Comparison of ENCODE assay signal across 27 mouse cellular contexts in the genomic region with DNA sequence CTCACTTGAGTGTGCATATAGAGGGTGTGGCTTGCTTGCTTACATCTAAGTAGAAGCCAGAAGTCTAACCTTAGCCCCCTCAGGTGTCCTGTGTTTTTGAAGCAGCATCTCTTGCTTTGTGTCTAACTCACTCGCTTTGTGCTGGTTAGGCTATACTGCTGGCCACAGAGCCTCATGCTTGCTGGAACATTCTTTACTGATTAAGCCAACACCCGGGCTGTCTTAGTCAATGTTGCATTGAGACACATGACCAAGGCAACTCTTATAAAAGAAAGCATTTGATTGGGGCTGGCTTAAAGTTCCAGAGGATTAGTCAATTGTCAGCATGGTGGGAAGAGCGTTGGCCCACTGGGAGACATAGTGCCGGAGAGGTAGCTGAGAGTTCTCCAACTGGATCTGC. TPM values are rescaled to one million over a fixed set of nuclear protein-coding genes. Genes with fewer than 3 reads are reported as not detected.
DNase-seq lines count a peak whose midpoint lies in the region; ATAC-seq lines count a peak whose summit lies in the region.
"Had no signal": no experiment of that assay in that cellular context is flagged by ENCODE, and none has a peak within 500 bp of the region (broad histone marks: within the 10 kb centered on the region; RNA-seq: fewer than 3 reads in every experiment).

No protein-coding gene starts in this region.

- 94% methylated on average over 4 of the region's 4 CpGs for WGBS in liver, embryonic 13.5 days (ENCODE audit: insufficient replicate concordance)
- WGBS in liver, embryonic 11.5 days: 90% methylated on average over 4 of the region's 4 CpGs
- WGBS in liver, embryonic 16.5 days (ENCODE audit: insufficient replicate concordance): 93% methylated on average over 4 of the region's 4 CpGs

- H3K9me3 ChIP-seq in erythroblast, embryonic 14.5 days (ENCODE audit: control insufficient read depth, low read length): no peaks in the 10 kb centered on the region
- H3K9me3 ChIP-seq in liver, embryonic 13.5 days (replicated peaks): no peaks in the 10 kb centered on the region
- H3K9me3 ChIP-seq in liver, embryonic 11.5 days (ENCODE audit: control insufficient read depth, low read length): no peaks in the 10 kb centered on the region
- H3K9me3 ChIP-seq in liver, embryonic 16.5 days (replicated peaks; ENCODE audit: control insufficient read depth, low read length): no peaks in the 10 kb centered on the region
- H3K9me3 ChIP-seq: embryonic facial prominence, embryonic 13.5 days; forebrain, embryonic 10.5 days; heart, embryonic 12.5 days; hindbrain, embryonic 10.5 days had no signal

- no peak for DNase-seq in liver, embryonic 13.5 days
- DNase-seq in liver, embryonic 11.5 days (ENCODE audit: low spot score): no peak
- DNase-seq in natural killer cell, adult 2 months (ENCODE audit: low spot score in 2 of 2): no peak
- DNase-seq in thymus, postnatal 36 days: no peak
- DNase-seq: B cell, adult 2 months; cerebellum, adult 11-12 months; cerebellum, adult 9-10 months; cerebellum, postnatal 25 days; gastrocnemius, postnatal 36 days had no signal

- no peaks in the 10 kb centered on the region for H3K27me3 ChIP-seq in erythroblast, embryonic 14.5 days (ENCODE audit: control insufficient read depth)
- H3K27me3 ChIP-seq in liver, embryonic 13.5 days: no peaks in the 10 kb centered on the region
- no peaks in the 10 kb centered on the region for H3K27me3 ChIP-seq in liver, embryonic 11.5 days (replicated peaks; ENCODE audit: control insufficient read depth, insufficient read depth, low read length)
- H3K27me3 ChIP-seq in liver, embryonic 16.5 days (ENCODE audit: control insufficient read depth, insufficient read depth, low read depth, low read length): no peaks in the 10 kb centered on the region
- H3K27me3 ChIP-seq: embryonic facial prominence, embryonic 13.5 days; heart, embryonic 12.5 days; Patski had no signal

- ATAC-seq in erythroblast, adult 5-6 weeks (replicated peaks; ENCODE audit: low FRiP score, poor library complexity, severe bottlenecking): no peak
- ATAC-seq in liver, embryonic 13.5 days (ENCODE audit: low read depth): no peak
- ATAC-seq in liver, embryonic 11.5 days (replicated peaks; ENCODE audit: low FRiP score): no peak
- ATAC-seq in liver, embryonic 16.5 days (ENCODE audit: low read depth): no peak
- ATAC-seq: CD4-positive, CD25-positive, alpha-beta regulatory T cell, adult 4 months; forebrain, embryonic 14.5 days; intestine, embryonic 16.5 days; Patski had no signal

- peaks cover 97% of the 10 kb centered on the region for H3K36me3 ChIP-seq in erythroblast, embryonic 14.5 days (ENCODE audit: control insufficient read depth)
- peaks cover 80% of the 10 kb centered on the region for H3K36me3 ChIP-seq in liver, embryonic 13.5 days
- peaks cover 30% of the 10 kb centered on the region for H3K36me3 ChIP-seq in liver, embryonic 11.5 days (ENCODE audit: control insufficient read depth, insufficient read depth, low read length)
- H3K36me3 ChIP-seq in liver, embryonic 16.5 days (ENCODE audit: control insufficient read depth, insufficient read depth): peaks cover 67% of the 10 kb centered on the region

- peaks cover 76% of the 10 kb centered on the region for H3K4me1 ChIP-seq in erythroblast, embryonic 14.5 days (ENCODE audit: control insufficient read depth)
- peaks cover 83% of the 10 kb centered on the region for H3K4me1 ChIP-seq in liver, embryonic 13.5 days (replicated peaks)
- H3K4me1 ChIP-seq in liver, embryonic 11.5 days (replicated peaks; ENCODE audit: control insufficient read depth, insufficient read depth, low read length): peaks cover 9% of the 10 kb centered on the region
- peaks cover 59% of the 10 kb centered on the region for H3K4me1 ChIP-seq in liver, embryonic 16.5 days (ENCODE audit: control insufficient read depth, low read depth, low read length)

- H3K9ac ChIP-seq in liver, embryonic 13.5 days: 0 out of 2 replicates have a peak overlapping the region, but pooled peaks have one; percentile 11
- H3K9ac ChIP-seq in liver, embryonic 11.5 days (ENCODE audit: low read depth, low read length): no peak overlapping the region
- H3K9ac ChIP-seq in liver, embryonic 16.5 days (ENCODE audit: low read depth, low read length): no peak overlapping the region
- H3K9ac ChIP-seq: embryonic facial prominence, embryonic 13.5 days; heart, embryonic 12.5 days; hindbrain, embryonic 14.5 days had no signal

- H3K4me2 ChIP-seq in liver, embryonic 13.5 days: peak overlapping the region; percentile 3; the same call in 1 of the 2 replicates
- H3K4me2 ChIP-seq in liver, embryonic 11.5 days: no peak overlapping the region
- H3K4me2 ChIP-seq in liver, embryonic 16.5 days (ENCODE audit: low read depth, low read length): no peak overlapping the region
- H3K4me2 ChIP-seq: embryonic facial prominence, embryonic 13.5 days; heart, embryonic 12.5 days; hindbrain, embryonic 14.5 days had no signal

- H3K27ac ChIP-seq in liver, embryonic 13.5 days: peak overlapping the region; percentile 70
- no peak overlapping the region for H3K27ac ChIP-seq in liver, embryonic 11.5 days (ENCODE audit: low read depth, low read length)
- H3K27ac ChIP-seq in liver, embryonic 16.5 days (ENCODE audit: low read length): 0 out of 2 replicates have a peak overlapping the region, but pooled peaks have one; percentile 16
- H3K27ac ChIP-seq: embryonic facial prominence, embryonic 13.5 days; forebrain, embryonic 10.5 days; hindbrain, embryonic 10.5 days; hindbrain, embryonic 14.5 days had no signal

- peak overlapping the region; percentile 14 for H3K4me3 ChIP-seq in erythroblast, embryonic 14.5 days (replicated peaks)
- H3K4me3 ChIP-seq in liver, embryonic 13.5 days (replicated peaks): no peak overlapping the region; the same call in 1 of the 2 replicates
- no peak overlapping the region for H3K4me3 ChIP-seq in liver, embryonic 11.5 days (ENCODE audit: low read depth, low read length)
- no peak overlapping the region for H3K4me3 ChIP-seq in liver, embryonic 16.5 days (ENCODE audit: low read depth, low read length)
- H3K4me3 ChIP-seq: embryonic facial prominence, embryonic 13.5 days; forebrain, embryonic 10.5 days; heart, embryonic 12.5 days; hindbrain, embryonic 10.5 days had no signal

RNA-seq across cellular contexts. Expression of gene Slc43a3, which starts 5.4 kb away (rescaled TPM):
- 7.1 and 8.4 TPM in 2 replicates for polyA plus RNA-seq in erythroblast, embryonic 14.5 days (2012)
- 207 and 247 TPM in 2 replicates for total RNA-seq in erythroblast, adult 5-6 weeks (2015; ENCODE audit: low replicate concordance)
- total RNA-seq in erythroblast, adult 5-6 weeks (2017; ENCODE audit: low replicate concordance): 227 and 246 TPM in 2 replicates
- polyA plus RNA-seq in liver, embryonic 13.5 days (2015; fragmentation: Nextera tagmentation; extraction: Ambion mirVana): 120 and 129 TPM in 2 replicates
- 107 and 111 TPM in 2 replicates for polyA plus RNA-seq in liver, embryonic 11.5 days (2014; fragmentation: Nextera tagmentation; extraction: Ambion mirVana)
- polyA plus RNA-seq in liver, embryonic 16.5 days (2015; fragmentation: Nextera tagmentation; extraction: Ambion mirVana): 100 and 103 TPM in 2 replicates
- polyA plus RNA-seq: Patski had no signal

RNA-seq across cellular contexts. Expression of gene Prg2, which starts 38.5 kb away (rescaled TPM):
- polyA plus RNA-seq in erythroblast, embryonic 14.5 days (2012): 0.11 TPM in 1 of 2 replicates, not detected in the other
- 140 and 215 TPM in 2 replicates for total RNA-seq in erythroblast, adult 5-6 weeks (2015; ENCODE audit: low replicate concordance)
- total RNA-seq in erythroblast, adult 5-6 weeks (2017; ENCODE audit: low replicate concordance): 429 and 503 TPM in 2 replicates
- 59.8 and 60.0 TPM in 2 replicates for polyA plus RNA-seq in liver, embryonic 13.5 days (2015; fragmentation: Nextera tagmentation; extraction: Ambion mirVana)
- 67.2 and 96.9 TPM in 2 replicates for polyA plus RNA-seq in liver, embryonic 11.5 days (2014; fragmentation: Nextera tagmentation; extraction: Ambion mirVana)
- 71.0 and 84.0 TPM in 2 replicates for polyA plus RNA-seq in liver, embryonic 16.5 days (2015; fragmentation: Nextera tagmentation; extraction: Ambion mirVana)
- total RNA-seq: gastrocnemius, adult 8-10 months; gastrocnemius, postnatal 36 days; heart, adult 8-10 months; heart, postnatal 25 days had no signal
- polyA plus RNA-seq: CD4-positive, CD25-positive, alpha-beta regulatory T cell, adult 4 months; cortical plate, adult 2 months; forebrain, embryonic 10.5 days; forebrain, embryonic 14.5 days; hindbrain, embryonic 10.5 days; hindbrain, embryonic 14.5 days; Patski had no signal

RNA-seq across cellular contexts. Expression of gene Prg3, which starts 46.2 kb away (rescaled TPM):
- polyA plus RNA-seq in erythroblast, embryonic 14.5 days (2012): 0.04 TPM in 1 of 2 replicates, not detected in the other
- 21.7 and 30.7 TPM in 2 replicates for total RNA-seq in erythroblast, adult 5-6 weeks (2015; ENCODE audit: low replicate concordance)
- 20.4 and 21.9 TPM in 2 replicates for total RNA-seq in erythroblast, adult 5-6 weeks (2017; ENCODE audit: low replicate concordance)
- polyA plus RNA-seq in liver, embryonic 13.5 days (2015; fragmentation: Nextera tagmentation; extraction: Ambion mirVana): 6.3 and 6.5 TPM in 2 replicates
- 10.2 and 16.7 TPM in 2 replicates for polyA plus RNA-seq in liver, embryonic 11.5 days (2014; fragmentation: Nextera tagmentation; extraction: Ambion mirVana)
- 5.0 and 5.6 TPM in 2 replicates for polyA plus RNA-seq in liver, embryonic 16.5 days (2015; fragmentation: Nextera tagmentation; extraction: Ambion mirVana)
- total RNA-seq: gastrocnemius, adult 8-10 months; gastrocnemius, postnatal 36 days; heart, adult 8-10 months; heart, postnatal 25 days; MEL had no signal
- polyA plus RNA-seq: brain, embryonic 14.5 days; CD4-positive, CD25-positive, alpha-beta regulatory T cell, adult 4 months; cortical plate, adult 2 months; forebrain, embryonic 10.5 days; forebrain, embryonic 14.5 days; hindbrain, embryonic 10.5 days; hindbrain, embryonic 14.5 days; intestine, embryonic 16.5 days; Patski had no signal

RNA-seq across cellular contexts. Expression of gene Rtn4rl2, which starts 55.3 kb away (rescaled TPM):
- polyA plus RNA-seq in erythroblast, embryonic 14.5 days (2012): not detected in 2 replicates
- not detected in 2 replicates for total RNA-seq in erythroblast, adult 5-6 weeks (2015; ENCODE audit: low replicate concordance)
- not detected in 2 replicates for total RNA-seq in erythroblast, adult 5-6 weeks (2017; ENCODE audit: low replicate concordance)
- polyA plus RNA-seq in liver, embryonic 13.5 days (2015; fragmentation: Nextera tagmentation; extraction: Ambion mirVana): not detected in 2 replicates
- 0.66 and 1.2 TPM in 2 replicates for polyA plus RNA-seq in liver, embryonic 11.5 days (2014; fragmentation: Nextera tagmentation; extraction: Ambion mirVana)
- not detected in 2 replicates for polyA plus RNA-seq in liver, embryonic 16.5 days (2015; fragmentation: Nextera tagmentation; extraction: Ambion mirVana)
- polyA plus RNA-seq: CD4-positive, CD25-positive, alpha-beta regulatory T cell, adult 4 months had no signal

Comparison
In these comparisons a context has a peak if more than half of its experiments do, and no peak if none do; other contexts are left out.
1. RNA of gene Slc43a3, which starts 5.4 kb away (polyA plus RNA-seq): 120 to 129 TPM in liver, embryonic 13.5 days, 107 to 111 TPM in liver, embryonic 11.5 days and 100 to 103 TPM in liver, embryonic 16.5 days; 7.1 to 8.4 TPM in erythroblast, embryonic 14.5 days; every median in the first group is over 10 times any median in the second.
2. RNA of gene Prg2, which starts 38.5 kb away (polyA plus RNA-seq): 71.0 to 84.0 TPM in liver, embryonic 16.5 days, 67.2 to 96.9 TPM in liver, embryonic 11.5 days and 59.8 to 60.0 TPM in liver, embryonic 13.5 days; 0.11 TPM in erythroblast, embryonic 14.5 days; every median in the first group is over 10 times any median in the second.